Mouse (Mus musculus) A20 (cell line): ENCODE data around the gene Ccdc24.

Source experiments
- DNase-seq: peaks from one replicate; pipeline ENCODE4 v3.0.0-alpha.2; 2011; ENCODE audit warnings: low read depth, low spot score

The Ccdc24 gene

DNA sequence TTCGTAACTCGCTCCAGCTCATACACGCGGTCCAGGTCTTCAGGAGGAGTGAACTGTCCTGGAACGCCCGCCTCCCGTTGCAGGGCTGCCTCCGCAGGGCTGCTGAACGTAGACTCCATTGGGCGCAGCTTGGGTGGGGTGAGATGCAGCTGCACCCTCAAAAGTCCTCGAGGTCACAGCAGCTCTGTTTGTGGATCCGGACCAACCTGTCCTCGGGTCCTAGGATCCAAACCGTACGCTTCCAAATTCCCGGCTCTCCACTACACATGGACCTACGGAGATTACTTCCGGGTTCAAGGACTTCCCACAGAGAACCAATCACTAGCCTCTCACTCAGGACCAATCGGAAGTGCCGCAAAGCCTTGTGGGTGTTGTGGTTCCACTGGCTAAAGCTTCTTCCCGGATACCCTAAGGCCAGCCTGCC is 19.4 kb upstream of the Ccdc24 start, which contains the start of gene Dph2:
Gene Dph2 (minus strand): TSS at position 295 of the 424 bp plus-strand sequence.
- DNase-seq, result peak; percentile 89

DNA sequence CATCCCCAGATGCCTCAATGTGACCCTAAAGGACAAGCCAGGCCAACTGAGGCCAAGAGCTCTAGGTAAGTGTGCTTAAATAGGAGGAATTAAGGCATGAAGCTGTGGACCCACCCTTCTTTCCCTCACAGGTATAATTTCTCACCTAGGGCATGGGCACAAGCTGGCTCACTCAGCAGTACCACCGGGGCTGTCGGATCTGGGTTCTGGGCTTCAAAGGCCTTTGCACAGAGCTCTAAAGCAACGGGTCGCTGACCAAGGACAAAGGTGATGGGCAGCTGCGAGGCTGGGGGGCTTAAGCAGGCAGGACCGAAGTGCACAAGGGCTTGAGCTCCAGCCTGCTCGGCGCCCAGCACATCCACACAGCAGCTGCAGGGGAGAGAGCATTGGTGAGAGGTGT is 18.4 kb upstream of the Ccdc24 start:
- no peak for DNase-seq

DNA sequence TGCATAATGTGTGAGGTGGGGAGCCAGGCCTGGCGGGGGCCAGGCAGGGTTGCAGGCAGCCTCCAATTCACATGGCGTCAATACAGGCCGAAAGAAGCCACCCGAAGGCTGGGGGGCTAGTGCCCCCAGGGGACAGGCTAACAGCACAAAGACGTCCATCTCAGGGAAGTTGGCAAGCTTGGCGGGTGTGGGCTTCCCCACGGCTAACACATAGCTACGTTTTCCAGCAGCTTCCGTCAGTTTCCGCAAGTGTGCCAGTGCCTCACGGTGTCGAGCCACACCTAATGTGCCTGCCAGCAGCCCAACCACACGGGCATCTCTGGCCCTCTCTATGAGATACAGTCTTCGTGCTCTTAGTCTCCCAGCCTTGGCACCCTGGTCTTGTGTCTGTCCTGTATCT is 17.7 kb upstream of the Ccdc24 start:
- DNase-seq, result no peak

DNA sequence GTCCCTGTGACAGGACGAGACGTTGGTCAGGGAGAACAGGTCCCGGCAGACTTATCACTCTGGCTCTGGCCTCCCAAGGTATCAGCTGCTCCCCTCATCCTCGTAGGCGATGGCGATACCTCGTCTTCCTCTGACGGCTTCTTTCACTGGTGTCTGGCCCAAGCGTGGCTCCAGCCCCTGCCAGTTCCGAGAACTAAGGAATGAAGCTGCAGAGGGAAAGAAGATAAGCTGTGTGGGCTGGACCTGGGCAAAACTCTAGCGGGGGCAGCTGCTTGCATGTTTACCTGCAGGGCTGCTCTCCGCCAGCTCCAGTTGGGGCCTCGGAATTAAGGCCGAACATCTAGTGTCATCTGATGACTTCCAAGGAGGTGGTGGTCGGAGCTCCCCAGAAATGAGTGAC is 17.1 kb upstream of the Ccdc24 start:
- DNase-seq, result no peak

DNA sequence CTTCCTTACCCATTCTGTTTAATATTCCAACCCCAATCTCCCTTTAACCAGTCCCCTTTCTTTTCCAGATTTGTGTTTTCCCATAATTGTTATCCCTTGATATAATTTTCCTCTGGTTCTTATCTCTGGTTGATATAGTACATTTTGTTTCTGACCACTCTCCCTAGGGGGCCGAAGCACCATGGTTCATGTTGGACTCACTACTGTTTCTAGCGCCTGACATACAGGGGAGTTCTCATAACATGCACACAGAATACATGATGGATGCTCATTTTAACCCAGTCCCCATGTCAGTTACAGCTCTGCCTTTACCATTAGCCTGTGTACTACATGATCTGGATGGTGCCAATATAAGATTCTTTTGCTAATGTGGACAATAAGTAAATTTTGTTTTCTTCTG is 15.6 kb upstream of the Ccdc24 start:
- DNase-seq, result no peak

DNA sequence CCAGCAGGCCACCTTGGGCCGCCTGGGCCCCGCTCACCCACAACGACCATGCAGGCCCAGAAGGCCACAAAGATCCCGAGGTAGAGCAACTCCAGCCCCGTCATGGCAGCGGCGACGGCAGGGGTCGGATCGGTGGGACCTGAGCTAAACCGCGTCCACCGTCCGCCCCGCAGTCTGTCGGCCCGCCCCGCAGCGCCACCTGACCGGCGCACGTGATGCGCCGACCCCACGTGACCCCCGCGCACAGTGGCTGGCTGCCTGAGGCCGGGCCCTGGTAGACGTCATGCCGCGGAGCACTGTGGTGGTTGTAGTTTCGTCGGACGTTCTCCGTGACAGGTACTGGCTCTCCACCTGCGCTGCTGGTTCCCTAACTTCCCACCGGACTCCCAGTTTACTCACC is 14.8 kb upstream of the Ccdc24 start, which contains the start of gene Atp6v0b:
Gene Atp6v0b (minus strand): TSS at position 201 of the 400 bp plus-strand sequence.
- peak; percentile 91 for DNase-seq

DNA sequence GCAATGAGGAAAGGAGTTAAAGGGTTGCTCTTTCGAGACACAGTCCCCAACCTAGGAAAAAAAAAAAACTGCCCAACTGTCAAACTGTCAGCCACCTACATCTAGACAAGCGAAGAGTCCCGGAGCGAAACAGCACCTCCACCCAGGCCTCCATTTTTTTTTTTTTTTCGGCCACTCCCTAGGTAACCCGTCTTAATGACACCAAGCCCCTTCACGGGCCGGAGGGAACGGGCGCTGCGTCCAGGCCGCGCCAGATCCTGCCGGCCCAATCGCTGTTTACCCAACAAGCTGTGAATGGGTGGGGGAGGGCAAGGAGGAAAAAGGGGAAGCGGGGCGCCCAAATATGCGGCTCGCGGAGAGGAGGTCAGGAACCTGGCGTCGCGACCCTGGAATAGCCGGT is 14.3 kb upstream of the Ccdc24 start:
- DNase-seq, result no peak

DNA sequence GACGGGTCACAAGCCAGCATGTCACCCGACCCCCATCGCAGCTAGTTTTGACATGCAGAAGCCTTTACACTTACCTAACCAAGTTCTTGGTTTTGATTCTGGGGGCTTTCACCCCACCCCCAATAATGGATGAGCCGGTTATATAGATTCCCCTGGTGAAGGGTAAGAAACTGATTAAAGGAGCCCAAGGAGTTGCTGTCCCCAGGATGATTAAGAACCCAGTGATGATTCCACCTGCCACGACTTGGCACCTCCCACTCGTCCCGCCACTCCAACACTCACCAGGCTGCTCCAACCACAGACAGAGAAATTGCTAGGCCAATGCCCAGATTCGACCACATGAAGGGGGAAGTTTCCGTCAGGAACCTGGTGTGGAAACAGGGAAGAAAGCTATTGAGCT is 13.6 kb upstream of the Ccdc24 start:
- DNase-seq, result no peak

DNA sequence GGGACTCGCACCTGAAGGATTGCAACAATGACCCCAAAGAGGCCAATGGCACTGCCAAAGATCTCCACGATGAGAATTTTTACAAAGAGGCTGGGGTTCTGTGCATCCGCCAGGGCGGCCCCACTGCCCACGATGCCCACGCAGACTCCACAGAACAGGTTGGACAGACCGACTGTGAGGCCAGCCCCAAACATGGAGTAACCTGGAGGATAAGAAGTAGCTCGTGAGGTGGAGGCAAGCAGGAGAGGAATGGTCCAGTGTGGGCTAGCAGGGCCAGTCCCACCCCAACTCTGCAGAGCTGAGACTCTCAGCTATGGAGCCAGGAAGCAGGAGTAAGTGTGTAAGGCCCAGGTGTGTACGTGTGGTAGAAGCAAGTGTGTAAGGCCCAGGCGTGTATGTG is 12.7 kb upstream of the Ccdc24 start:
- no peak for DNase-seq

DNA sequence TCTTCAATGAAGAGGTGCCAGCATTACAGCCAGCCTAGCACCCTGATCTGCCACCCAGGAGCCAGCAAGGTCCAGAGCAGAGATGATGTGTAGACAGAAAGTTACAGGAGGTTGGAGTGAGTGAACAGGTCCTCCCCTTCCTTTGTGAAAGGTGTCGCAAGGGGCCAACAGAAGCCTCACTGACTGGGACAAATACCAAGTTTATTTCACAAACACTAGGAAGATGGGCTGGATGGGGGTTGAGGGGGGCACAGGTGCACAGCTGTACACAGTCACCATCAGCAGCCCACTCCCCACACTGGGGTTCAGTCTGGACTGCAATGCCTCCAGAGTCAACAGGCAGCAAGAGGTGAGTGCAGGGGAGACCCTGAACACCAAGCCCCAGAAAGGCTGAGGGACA is 11.8 kb upstream of the Ccdc24 start:
- DNase-seq, result no peak

DNA sequence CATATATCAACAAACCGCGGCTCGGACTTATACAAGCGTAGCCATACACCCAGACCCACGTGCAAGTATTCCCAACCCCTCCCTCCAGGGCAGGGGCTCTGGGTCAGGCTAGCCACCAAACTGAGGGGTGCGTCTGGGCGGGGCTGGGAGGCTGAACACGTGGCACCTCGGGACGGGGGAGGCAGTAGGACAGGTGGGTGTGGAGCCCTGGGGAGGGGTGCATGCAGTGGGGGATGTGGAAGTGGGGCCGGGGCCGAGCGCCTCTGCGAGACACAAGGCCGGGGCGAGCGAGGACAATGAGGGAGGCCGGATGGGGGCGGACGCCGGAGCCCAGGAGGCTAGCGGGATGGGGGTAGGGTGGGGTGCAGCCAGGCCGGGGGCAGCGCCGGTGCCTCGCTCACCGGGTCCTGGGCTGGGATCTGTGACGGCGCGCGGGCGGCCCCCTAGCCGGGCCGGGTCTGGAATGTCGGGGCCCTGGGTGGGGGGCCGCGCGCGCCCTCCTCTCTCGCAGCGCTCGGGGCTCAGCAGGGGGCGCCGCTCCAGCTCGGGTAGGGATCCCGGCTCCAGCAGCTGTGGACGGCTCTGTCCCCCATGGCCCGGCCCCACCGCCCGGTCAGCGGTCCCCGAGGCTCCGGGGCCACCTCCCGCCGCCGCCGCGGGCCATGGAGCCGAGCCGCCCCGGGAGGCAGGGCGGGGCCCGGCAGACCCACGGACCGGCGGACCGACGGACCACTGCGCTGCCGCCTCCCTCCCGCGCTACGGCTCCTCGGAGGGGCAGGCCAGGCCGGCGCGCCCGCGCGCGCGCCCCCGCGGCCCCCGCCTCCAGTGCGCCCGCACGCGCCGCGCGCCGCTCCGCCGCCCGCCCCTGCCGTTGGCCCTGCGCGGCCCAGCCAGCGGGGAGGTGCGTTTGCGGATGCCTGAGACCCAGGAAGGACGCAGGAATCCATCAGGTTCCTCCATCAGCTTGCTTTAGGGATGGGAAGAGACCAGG is 10.6 kb upstream of the Ccdc24 start, which contains the start of gene B4galt2:
Gene B4galt2 (minus strand): TSS at position 787 of the 991 bp plus-strand sequence.
- no peak for DNase-seq

DNA sequence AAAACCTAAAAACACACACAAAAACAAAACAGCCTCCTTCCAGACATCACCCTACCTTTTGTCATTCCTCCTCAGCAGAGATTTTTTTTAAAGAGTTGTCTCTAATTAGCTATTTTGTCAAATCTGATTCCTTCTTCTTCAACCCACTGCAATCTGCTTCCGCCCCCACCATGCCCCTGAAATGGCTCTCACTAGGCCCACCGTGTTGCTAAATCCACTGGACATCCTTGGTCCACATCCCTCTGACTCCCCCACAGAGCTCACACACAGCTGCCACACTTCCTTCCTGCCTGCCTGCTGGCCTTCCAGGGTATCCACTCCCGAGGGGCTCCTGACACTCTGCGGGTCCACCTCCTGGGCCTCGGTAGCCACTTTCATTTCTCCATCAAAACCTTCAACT is 6.3 kb upstream of the Ccdc24 start:
- DNase-seq, result no peak

DNA sequence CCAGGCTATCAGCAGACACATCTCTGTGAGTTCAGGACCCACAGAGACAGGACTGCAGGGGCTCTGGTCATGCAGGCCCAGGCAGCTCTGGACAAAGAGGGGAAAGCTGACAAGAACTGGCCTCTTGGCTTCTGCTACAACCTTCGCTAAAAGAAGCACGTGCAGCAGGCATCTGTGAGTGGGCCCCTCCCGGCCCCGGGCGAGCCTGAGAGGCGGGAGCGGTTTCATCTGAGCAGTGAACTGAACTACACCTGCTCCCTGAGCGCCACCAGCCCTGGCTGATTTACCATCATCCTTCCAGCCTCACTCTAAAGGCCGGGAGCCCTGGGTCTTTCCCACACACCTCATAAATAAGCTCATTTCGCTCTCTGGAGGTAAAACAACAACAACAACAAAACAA is 5.9 kb upstream of the Ccdc24 start:
- peak; percentile 39 for DNase-seq

DNA sequence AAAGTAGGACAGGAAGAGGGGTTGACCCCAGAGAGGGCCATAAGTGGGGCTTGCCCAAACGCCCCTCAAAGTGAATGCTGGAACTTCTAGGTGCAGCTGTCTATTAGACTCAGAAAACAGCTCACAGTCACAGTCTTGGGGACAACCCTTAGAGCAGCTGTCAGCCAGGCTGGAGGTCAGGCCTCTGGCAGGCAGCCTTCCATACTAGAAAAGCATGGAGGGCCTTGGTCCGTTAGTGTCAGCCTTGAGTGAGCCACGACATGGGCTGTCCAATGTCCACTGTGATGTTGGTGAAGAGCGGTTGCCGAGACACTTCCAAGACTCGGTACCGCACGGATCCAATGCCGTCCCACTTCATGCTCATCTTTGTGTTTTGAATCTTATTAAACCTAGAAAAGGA is 1.3 kb upstream of the Ccdc24 start:
- DNase-seq, result no peak

DNA sequence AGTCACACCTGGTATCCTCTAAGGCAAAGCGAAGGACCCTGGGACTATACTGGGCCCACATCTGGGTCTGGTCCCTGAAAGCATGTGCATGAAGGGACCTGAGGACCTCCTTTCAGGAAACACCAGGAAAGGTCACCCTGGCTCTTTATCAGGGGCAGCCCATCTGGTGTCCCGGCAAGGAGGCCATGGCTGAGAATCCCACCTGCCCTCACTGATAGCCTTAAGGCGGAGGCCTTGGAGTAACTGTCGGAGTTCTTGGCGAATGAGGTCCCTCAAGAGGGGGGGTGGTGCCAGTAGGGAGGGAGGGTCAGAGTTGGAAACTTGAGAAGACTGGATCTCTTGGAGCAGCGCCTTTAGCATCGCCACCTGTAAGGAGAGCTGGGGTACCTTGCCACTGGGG is 570 bp downstream of the Ccdc24 start:
- no peak for DNase-seq

DNA sequence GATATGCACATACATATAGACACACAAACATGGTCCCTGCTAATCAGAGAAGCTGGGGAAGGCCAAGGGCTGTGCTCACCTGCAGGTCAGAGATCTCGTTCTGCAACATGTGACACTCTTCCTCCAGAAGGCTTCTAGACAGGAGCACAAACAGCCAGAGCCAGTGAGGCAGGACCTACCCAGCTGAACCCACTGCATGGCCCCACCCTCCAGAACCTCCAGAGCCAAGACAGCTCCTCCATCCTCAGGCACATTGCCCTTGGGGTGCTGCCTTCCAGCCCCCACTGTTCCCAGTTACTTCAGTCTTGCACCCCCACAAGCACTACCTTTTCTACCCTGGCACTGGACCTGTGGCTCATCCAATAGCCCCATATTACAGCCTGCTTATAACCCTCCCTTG is 1.9 kb downstream of the Ccdc24 start:
- DNase-seq, result no peak

DNA sequence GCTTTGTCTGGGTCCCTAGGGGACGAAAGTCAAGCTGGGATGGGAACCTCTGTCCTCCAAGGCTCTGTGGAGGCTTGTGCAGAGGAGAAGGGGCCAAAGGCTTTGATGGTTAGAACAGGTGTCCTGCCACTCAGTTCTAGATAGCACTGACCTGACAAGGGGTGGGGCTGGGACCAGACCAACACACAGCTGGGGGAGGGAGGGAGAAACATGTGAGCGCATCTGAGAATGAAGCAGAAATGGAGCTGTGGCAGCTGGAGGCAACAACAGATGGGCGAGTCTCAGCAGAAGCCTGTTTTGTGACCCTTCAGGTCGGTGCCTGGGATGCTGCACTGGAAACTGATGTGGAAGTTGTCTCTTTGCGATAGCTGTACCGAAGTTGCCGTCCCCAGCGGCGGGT is 3.0 kb downstream of the Ccdc24 start:
- no peak for DNase-seq

DNA sequence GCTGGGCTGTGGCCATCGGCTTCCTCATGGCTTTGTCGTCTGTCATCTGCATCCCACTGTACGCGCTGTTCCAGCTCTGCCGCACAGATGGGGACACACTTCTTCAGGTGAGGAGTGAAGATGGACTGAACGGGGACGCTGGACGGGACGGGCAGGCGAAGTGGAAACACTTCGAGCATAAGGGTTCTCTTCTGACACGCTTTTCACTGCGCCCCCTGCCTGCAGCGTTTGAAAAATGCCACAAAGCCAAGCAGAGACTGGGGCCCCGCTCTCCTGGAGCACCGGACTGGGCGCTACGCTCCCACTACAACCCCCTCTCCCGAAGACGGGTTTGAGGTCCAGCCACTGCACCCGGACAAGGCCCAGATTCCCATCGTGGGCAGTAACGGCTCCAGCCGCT is 4.5 kb downstream of the Ccdc24 start:
- DNase-seq, result peak; percentile 35

DNA sequence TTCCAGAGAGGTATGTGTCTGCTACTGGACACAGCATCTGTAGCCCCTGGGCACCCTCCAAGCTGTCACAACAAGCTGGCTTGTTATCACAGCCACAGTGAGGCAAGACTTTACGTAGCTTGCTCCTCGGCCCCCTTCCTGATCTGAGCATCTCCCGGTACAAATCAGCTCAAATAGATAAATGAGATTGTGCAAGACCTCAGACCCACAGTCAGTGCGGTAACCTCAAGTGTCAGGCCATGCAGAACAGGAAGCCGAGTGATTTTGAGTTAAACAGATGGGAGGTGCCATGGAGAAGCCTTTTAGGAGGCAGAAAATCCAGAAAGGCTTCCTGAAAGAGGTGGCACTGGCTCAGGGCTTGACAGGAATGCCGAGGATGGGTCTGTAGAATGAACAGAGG is 5.4 kb downstream of the Ccdc24 start:
- no peak for DNase-seq

DNA sequence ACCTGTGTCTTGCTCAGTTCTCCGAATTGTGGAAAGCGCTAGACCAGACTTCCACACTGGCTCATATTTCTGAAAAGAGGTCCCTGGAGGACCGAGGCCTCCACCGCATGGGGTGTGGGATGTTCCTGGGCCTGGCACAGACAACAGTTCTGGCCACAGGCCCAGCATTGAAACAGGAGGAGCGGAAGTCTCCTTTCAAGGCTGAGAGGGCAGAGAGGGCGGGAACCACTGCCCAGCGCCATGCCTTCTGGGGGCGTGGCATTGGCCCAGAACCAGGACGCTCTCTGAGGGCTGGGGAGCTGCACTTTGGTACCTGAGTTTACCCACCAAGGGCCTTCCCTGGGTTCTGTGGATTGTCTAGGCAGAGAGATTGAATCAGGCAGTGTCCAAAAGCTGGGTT is 6.3 kb downstream of the Ccdc24 start:
- DNase-seq, result no peak

DNA sequence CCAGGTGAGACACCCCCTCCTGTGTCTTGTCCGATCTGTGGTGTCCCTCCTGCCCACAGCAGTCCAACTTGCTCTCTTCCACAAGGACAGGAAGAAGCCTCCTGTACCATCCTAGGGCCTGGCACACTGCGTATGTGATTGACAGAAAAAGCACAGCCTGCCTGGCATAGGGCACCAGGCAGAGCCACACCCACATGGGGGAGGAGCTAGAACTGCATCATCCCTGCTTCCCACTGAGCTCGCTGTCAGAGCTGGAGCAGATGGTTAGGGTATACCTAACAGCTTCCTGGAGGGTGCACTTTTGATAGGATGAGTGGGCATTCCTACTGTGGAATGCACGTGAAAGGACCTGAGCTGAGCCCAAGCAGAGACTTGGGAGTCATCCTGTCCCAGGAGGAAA is 9.5 kb downstream of the Ccdc24 start:
- DNase-seq, result no peak

DNA sequence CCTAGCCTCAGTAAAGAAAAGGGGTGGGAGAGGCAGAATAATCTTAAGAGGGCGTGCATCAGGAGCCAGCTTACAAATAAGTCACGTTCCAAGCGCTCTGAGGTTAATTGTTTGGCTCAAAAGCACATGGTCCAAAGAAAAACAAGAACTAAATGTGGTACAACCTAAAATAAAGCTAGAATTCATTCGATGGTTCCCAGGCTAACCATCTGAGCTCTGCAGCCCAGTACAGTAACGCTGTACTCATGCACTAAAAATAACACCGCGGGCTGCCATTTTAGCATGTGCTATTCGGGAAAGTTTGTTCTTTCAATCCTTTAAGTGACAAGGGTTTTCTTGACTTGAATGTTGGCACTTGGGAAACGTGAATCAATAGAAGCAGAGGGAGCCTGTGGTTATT is 11.8 kb downstream of the Ccdc24 start:
- DNase-seq, result no peak

DNA sequence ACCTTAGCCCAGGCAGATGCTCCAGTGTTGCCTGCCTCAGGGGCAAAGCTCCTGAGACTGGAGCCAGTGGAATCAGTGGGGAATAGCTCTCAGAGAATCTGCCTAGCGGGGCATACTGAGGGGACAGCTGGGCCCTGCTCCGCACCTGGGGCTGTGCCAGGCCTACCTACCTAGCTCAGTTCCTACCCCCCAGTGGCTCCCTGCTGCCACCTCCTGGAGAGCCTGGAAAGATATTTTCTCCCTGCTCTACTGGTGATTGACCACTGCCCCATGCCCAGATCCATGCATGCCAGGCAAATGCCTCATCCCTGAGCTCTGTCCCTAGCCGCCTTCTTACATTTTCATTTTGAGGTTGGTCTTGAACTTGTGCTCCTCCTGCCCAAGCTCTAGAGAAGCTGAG is 13.6 kb downstream of the Ccdc24 start:
- DNase-seq, result peak; percentile 54
